Mouse (Mus musculus): Measurements from ENCODE around the gene Eng.

The Eng gene

DNA sequence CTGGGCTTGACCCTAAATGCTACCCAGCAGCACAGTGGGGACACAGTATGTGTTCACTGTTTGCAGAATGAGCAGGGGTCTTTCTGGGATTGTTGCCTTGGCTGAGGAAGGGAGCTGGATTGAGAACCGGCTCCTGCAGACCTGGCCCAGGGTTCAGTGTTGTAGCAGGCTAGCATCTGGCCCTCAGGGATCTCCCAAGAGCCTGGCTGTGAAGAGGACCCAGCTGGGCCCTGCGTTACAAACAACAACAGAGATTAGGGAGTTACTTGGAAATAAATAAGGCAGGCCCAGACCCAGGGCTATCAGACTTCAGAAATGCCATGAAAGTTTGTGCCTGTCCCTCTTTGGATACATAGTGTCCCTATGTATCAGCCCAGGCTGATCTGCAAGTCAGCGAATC, 748 bp upstream of the Eng start:
- no peak for DNase-seq

DNA sequence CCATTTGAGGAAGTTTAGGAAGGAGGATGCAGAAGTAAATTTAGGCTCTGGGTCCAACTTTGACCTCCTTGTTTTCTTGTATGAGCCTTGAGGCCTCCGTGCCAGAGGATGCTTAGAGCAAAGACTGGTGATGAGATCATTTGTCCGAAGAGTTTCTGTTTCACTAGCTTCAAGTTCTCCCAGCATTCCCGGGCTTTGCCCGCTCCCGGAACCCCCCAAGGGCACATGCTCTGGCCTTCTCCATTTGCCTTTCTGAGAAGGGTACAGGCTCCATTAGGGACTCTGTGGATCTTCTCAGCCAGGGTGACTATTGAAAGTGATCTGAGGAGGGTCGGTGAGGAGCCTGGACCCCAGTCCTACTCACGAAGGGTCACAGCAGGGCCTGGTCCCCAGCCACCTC, 971 bp downstream of the Eng start:
- DNase-seq: no peak

- no peak for DNase-seq
Measured at GRCm38 (mm10) chr2:32653764-32654163, 7.4 kb downstream of the Eng start.

DNA sequence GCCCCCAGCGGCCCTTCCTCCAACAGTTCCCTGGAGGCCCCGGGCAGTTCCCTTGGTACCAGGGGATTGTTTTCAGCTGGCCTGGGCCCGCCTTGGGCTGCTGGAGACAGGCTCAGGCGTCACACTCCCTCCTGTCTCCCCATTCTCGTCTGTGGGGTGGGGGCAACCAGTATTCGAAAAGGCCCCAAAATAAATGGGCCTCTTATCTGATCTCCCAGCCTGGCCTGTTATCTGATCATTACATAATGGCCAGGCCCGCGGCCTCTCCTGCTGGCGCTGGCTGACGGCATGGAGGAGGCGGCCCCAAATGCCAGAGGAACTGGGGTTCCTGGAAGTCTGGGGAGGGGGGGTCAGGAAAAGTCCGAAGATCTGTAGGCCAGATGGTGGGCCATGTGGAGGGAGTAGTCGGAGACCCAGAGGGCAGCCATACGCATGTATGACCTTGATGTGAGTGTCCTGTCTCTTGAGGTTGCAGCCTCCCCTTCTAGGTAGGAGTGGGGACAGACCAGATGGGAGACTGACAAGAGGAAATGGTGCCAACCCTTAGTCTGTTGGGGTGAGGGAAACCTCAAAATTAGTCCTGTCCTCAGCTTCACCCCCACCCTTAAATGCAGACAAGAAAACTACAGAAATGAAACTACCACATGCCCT, 8.5 kb downstream of the Eng start:
- DNase-seq: no peak

DNA sequence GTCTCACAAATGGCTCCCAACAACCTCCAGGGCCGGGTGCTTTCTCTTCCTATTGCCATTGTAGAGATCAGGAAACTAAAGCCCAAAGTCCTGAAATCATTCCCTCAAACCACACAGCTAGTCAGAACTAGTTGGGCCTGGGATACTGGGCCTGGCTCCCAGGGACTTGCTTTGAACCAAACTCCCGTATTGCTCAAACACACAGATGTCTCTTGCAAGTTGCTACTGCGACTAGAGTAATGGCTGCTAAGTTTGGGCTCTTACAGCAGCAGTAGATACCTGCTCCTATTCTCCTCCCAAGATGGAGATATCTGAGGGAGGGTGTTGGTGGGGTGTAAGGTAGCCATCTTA, 9.0 kb downstream of the Eng start:
- peak in 1 of 2 experiments; percentile 18 for DNase-seq

DNA sequence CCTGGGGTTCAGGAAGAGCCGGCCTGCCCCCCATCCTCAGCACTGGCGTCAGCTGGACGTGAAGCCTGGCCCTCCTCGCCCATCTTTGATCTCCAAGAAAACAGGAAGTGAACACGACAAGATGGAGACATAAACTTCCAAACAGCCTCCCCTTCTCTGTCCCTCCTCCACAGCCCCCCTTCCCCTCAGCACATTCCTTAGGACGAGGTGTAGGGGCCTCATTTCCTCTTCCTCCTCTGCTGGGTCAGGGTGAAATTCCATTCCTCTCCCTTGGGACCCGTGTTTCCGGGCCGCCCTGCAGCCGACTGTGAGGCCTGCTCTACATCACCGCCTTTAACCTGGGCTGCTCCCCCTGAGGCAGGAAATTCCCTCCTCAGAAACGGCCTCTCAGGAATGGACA, 9.4 kb downstream of the Eng start:
- peak; percentile 39 to 45 for DNase-seq

GRCm38 (mm10) chr2:32658873-32659272, 12.5 kb downstream of the Eng start:
- no peak for DNase-seq

GRCm38 (mm10) chr2:32661509-32662107, 15.2 kb downstream of the Eng start:
- DNase-seq: no peak

- DNase-seq: no peak
Measured at GRCm38 (mm10) chr2:32662291-32662690, 15.9 kb downstream of the Eng start.

- no peak for DNase-seq
Measured at GRCm38 (mm10) chr2:32665345-32665744, 18.9 kb downstream of the Eng start.

DNA sequence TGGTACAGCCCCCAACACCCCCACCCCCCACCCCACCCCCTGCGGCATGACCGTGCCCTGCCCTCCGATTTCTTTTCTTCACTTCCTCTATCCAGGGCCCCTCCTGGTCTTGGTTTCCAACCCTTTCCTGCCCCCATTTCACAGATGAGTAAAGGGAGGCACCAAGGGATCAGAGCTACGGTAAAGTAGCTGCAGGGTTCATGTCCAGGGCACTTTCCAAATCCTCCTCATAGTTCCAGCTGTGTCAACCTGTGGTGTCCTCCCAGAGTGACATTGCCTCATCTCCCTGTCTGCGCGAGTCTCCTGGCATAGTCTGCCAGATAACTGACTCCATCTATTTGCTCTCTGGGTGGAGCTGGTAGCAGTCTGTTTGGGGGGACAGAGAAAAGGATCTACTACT, 19.5 kb downstream of the Eng start:
- DNase-seq: no peak

DNA sequence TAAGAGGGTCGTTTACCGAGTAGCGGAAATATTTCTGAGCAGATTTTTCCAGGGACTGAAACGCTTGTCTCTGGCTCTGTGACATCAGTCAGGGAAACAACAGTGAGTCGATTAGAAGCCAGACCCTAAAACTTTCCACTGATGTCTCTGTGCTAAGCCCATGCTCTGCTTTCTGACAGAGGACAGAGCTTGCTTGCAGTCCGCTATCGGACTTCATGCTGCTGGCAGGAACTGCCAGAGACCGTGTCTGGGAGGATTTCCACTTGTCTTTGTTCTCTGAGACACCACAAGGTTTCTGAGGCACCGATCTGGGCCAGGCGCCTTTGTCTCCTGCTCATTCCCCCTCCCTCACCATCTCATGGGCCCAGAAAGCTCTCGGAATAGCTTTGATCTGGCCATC, 21.4 kb downstream of the Eng start:
- no peak for DNase-seq

- DNase-seq: no peak
Measured at GRCm38 (mm10) chr2:32668176-32668575, 21.8 kb downstream of the Eng start.

DNA sequence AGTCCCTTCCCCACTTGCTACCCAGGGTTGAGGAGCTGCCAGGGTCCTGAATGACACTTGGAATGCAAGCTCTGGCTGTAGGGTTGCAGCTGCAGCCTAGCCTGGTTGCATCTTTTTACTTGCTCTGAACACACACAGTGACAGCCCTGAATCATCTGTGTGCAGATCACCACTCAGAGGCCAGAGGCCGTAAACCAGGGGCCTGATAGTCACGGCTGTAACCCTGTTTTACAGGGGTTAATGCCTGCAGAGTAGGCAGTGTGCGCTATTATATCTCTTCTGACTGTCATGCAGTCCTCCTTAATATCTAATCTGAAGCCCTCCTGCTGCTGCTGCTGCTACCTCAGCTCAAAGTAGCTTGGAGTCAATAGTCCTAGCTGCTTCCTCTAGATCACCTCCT, 23.5 kb downstream of the Eng start:
- DNase-seq: no peak

DNA sequence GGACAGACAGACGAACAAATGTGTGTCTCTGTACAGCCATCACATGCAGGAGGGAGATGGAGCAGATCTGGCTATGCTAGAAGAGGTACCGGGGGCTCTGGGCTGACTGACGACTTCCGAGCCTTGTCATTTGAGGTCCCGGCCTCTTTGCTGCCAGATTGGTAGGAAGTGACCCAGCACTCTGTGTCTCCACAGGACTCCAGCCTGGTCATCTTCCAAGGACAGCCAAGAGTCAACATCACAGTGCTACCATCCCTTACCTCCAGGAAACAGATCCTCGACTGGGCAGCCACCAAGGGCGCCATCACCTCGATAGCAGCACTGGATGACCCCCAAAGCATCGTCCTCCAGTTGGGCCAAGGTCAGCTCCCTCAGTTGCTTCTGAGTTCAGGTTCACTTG, 24.8 kb downstream of the Eng start:
- no peak for DNase-seq

GRCm38 (mm10) chr2:32671907-32672595, 25.7 kb downstream of the Eng start:
- DNase-seq: no peak

DNA sequence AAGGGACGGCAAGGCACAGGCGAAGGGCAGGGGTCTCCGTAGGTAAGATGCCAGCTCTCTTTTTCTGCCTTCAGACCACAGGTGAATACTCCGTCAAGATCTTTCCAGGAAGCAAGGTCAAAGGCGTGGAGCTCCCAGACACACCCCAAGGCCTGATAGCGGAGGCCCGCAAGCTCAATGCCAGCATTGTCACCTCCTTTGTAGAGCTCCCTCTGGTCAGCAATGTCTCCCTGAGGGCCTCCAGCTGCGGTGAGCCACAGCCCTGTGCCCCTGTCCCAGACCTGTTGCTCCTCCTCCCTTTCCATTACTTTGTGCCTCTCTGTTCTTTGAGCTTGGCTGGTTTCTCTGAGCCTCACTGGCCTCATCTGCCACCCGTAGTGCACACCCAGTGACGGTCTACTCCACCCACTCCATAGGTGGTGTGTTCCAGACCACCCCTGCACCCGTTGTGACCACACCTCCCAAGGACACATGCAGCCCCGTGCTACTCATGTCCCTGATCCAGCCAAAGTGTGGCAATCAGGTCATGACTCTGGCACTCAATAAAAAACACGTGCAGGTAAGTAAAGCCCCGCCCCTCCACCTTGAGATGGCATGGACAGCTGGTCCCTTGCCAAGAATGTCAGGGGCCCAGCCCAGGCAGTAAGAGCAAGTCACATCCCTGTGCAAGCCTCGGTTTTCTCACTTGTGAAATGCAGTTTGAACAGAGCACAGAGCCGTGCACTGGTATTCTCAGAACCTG, 27.0 kb downstream of the Eng start:
- DNase-seq: no peak

DNA sequence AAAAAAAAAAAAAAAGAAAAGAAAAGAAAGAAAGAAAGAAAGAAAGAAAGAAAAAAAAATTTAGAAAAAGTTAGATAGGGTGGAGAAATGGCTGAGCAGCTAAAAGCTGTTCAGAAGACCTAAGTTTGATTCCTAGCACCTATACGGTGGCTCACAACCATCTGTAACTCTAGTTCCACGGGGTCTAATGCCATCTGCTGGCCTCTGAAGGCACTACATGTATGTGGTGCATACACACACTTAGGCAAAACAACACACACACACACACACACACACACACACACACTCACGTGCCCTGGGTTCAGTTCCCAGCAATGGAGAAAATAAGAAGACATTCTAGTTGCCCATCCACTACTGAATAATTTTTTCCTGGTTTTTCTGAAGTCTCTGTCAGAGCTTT, 30.4 kb downstream of the Eng start:
- peak in 1 of 2 experiments; percentile 12 for DNase-seq

DNA sequence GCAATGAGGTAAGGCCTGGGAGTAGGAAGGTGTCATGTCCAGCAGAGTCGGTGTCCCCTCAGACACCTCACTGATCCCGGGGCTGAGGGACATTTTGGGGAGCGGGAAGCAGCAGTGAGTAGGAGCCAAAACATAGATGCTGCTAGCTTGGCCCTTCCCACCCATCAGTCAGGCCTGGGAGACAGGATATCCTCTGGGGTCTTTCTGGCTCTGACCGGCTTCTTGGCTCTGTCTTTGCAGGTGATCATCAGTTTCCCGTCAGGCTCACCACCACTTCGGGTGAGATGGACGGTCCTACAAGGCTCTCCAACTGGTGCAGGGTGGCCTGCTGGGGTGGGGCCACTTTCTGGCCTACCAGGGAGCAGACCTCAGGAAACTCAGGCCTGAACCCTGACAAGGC, 31.3 kb downstream of the Eng start:
- DNase-seq: no peak

DNA sequence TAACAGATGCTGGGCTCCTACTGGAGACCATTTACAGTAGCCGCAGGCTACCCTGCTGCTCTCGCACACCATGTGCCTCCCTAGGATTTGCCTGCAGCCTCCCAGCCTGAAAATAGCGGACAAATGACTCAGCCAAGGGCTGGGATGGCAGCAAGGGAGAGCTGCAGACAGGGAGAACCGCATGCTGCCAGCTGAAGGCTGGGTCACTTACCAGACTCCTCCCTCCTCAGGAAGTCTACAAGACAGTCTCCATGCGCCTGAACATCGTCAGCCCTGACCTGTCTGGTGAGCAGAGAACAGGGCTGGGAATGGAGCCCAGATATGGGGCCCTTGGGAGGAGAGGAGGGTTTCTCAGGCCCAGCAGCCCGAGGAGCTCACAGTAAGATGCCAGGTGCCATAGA, 33.7 kb downstream of the Eng start:
- no peak for DNase-seq

DNA sequence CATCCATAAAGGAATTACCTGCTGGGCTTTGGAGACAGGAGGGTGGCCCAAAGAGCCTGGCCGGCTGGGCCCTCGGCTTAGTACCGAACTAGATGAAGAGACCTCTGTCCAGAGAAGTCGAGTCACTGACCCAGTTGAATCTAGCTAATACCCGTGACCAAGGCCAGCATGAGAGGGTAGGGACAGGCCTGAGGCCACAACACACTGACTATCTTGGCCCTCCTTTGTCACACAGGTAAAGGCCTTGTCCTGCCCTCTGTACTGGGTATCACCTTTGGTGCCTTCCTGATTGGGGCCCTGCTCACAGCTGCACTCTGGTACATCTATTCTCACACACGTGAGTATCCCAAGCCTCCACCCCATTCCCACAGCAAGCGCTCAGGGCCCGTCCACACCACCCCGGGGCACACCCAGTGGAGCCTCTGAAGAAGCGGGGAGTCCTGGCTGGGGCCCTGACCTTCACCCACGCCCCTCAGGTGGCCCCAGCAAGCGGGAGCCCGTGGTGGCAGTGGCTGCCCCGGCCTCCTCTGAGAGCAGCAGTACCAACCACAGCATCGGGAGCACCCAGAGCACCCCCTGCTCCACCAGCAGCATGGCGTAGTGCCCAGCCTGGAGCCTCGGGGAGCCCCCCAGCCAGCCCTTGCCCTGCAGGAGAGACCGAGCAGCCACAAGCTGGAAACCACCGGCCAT, 34.7 kb downstream of the Eng start:
- DNase-seq: no peak

GRCm38 (mm10) chr2:32681754-32682153, 35.4 kb downstream of the Eng start:
- no peak for DNase-seq

DNA sequence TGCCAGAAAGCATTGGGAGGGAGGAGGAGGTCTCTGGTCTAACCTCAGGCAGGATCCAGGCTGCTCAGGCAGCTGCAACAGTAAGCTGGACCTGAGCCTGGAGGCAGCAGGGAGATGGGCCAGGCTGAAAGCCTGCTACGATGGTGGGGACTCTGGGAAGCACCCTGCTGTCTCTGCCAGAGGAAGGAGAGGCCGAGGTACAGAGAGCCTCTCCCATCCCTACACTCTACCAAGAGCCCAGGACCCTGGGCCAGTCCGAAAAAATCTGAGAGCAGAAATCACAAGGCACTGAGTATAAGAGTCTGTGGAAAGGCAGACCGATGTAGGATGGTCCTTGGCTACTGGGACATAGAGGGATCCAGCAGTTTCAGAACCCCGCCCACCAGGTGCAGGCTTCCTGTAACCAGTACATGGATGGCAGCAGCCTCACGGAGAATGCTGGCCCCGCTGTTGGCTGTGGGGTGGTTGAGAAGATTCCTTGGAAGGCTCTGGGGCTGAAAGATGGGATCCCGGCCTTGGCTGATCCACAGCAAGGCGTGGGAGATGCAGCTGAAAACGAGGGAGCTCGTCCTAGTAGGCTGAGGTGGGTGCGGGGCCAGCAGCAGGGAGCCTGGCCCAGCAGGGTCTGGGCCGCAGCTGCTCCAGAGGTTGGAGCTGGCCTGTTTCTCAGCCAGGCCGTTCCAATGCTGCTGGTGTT, 36.5 kb downstream of the Eng start:
- no peak for DNase-seq

Measured in B cell, adult 2 months (primary cell).